Mouse (Mus musculus) left cerebral cortex, adult 8-10 months (tissue): ENCODE measurements around the gene Fam207a. TPM values are rescaled to one million over a fixed set of nuclear protein-coding genes. Genes with fewer than 3 reads are reported as not detected.

ENCODE experiments used
- DNase-seq, 2 experiments: peaks; one replicate each; pipeline ENCODE4 v3.0.0; 2022; ENCODE audit warnings: low spot score in 2 of 2
- total RNA-seq, 4 experiments: library from RNA; stranded (reverse); gene quantifications; 2 replicates each; pipeline ENCODE4 v1.2.4; 2022

Gene Fam207a
- total RNA-seq, 4 experiments from 2014 or later, result 26.6 to 32.7 (median 29.5) TPM

GRCm38 (mm10) chr10:77455251-77456010 is 60.2 kb downstream of the Fam207a start:
- DNase-seq, result no peak

- DNase-seq, result no peak
These were observed 60.8 kb downstream of the Fam207a start for GRCm38 (mm10) chr10:77454795-77455194.

DNA sequence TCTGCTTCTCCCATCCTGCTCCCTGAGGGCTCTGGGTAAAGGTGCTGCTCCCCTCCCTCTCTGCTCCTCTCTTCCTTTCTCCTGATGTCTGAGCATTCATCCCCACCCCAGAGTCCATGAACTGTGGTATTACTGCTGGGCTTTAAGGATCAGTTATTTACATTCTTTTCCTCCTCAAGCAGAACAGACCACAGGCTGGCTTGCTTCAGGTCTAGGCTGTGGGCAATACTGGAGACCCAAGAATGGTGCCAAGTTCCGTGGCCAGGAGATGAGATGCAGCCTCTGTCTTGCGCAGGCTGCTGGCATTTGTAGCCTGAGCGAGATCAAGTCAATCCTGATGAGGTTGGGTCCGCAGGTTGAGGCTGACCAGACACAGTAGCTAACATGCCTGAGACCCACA is 63.8 kb downstream of the Fam207a start:
- DNase-seq, result no peak

DNA sequence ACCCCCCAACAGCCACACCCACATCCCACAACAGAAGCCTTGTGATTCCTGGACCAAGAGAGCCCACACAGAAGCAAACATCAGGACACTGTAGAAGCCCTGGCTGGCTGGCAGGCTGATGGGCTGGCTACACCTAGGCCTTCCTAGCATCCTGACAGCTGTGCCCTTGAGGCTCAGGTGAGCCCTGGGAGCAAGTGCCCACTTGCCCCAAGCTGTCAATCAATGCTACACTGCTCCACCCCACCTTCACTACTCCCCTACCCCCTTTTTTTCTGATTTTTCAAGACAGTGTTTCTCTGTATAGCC is 65.5 kb downstream of the Fam207a start:
- DNase-seq, result no peak

DNA sequence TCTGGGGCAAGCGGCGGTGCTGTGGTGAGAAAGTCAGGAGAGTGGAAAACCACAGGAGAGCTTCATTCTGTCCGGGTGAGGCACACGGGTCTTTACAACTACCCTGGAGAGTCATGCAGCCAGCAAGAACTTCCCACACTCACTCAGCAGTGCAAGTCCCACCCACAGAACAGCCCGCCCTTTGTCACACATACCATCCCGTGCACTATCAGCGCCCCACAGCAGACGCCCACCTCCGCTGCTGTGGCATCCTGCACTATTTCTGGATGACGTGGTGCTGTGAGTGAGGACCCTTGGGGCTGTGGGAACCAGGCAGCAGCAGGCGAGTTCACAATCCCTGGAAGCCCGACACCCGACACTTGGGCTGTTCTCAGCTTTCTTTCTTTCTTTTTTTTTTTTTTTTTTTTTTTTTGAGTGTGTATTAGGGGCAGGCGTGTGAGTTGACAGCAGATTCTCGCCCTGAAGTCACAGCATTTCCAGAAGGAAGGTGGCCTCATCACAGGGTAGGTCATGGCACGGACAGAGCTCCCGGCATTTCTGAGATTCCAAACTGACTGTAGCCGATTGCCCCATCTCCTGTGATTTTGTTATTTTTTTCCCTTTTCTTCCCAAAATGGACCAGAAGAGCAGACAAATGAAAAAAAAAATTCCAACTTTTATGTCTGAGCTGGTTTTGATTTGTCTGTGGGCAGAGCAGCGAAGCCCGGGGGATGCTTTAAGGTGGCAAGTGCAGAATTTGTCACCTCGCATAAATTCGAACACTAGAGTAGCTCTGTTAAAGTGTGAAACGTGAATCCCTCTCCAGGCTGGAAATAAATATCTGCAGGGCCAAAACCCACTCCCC is 66.0 kb downstream of the Fam207a start:
- peak in 1 of 2 experiments; percentile 48 for DNase-seq

DNA sequence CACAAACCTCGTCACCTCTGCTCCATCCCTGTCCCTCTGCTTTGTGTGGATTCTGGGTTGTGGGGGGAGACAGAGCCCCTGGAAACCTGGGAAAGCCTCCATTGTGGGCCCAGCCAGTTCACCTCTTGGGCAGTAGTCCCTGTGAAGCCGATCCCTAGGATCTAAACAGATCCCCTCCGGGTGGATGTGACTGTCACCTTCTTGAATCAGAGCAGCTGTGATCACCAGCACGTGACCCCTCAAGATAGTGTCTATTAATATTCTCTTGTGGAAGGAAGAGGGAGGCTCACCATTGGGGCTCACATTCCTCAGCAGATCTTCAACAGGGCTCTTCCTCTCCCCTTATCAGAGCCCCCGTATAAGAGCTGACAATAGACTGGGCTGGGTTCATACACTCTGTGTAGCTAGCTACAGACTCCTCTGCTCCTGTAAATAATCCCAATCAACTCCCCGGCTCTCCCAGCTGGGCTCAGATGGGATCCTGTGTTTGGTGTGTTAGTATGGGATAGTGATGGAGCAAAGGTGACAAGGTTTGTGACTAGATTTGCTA is 66.8 kb downstream of the Fam207a start:
- DNase-seq, result no peak

DNA sequence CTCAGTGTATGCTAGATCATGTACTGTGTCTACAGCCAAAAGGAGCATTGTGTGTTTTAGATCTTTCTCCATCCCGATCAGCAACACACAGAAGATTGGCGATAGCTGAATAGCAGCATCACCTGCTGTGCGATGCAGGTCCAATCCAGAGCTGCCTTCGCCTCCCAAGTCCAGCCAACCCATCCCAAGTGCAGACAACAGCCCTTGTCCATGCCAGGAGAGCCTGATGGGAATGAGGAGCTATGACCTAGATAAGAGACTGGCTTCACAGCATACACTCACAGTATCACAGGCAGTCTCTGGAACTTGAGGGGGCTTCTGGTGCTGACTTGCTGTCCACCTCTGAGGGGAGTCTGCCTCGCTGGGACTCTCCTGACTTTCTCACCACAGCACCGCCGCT is 67.4 kb downstream of the Fam207a start:
- DNase-seq, result no peak

GRCm38 (mm10) chr10:77447755-77448154 is 67.8 kb downstream of the Fam207a start:
- no peak for DNase-seq

DNA sequence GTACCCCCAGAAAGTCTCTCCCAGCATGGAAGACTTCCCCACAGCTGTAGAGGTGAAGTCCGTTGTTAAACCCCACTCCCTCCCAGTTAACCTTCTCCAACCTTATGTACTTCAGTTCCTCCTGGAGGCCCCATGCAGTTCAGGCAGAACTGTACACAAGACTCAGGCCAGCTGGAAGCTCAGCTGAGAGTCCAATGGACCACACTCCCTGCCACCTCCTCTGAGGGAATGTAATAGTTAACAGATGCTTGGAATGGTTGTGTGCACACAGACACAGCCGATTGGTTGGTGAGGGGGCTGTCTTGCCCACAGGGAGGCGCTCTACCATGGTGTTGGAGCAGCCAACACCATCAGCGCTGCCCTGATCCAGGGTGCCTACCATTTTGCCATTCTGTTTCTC is 73.3 kb downstream of the Fam207a start:
- no peak for DNase-seq

DNA sequence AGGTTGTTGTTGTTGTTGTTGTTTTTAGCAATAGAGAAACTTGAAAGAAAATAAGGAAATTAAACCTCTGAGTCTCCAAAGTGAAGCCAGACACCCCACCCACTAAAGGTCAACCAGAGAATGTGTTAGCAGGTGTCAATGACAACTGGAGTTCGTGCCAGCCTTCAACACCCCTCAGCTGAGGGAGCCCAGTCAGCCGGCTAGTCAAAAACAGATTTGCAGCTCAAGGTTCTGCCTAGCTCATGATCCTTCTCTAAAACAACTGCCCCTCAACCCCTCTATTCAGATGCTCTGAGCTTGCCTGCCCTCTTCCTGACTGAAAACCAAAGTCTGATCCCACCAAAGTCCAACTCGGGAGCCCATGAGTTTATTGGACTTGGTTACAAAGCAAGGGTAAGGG is 73.8 kb downstream of the Fam207a start:
- no peak for DNase-seq

DNA sequence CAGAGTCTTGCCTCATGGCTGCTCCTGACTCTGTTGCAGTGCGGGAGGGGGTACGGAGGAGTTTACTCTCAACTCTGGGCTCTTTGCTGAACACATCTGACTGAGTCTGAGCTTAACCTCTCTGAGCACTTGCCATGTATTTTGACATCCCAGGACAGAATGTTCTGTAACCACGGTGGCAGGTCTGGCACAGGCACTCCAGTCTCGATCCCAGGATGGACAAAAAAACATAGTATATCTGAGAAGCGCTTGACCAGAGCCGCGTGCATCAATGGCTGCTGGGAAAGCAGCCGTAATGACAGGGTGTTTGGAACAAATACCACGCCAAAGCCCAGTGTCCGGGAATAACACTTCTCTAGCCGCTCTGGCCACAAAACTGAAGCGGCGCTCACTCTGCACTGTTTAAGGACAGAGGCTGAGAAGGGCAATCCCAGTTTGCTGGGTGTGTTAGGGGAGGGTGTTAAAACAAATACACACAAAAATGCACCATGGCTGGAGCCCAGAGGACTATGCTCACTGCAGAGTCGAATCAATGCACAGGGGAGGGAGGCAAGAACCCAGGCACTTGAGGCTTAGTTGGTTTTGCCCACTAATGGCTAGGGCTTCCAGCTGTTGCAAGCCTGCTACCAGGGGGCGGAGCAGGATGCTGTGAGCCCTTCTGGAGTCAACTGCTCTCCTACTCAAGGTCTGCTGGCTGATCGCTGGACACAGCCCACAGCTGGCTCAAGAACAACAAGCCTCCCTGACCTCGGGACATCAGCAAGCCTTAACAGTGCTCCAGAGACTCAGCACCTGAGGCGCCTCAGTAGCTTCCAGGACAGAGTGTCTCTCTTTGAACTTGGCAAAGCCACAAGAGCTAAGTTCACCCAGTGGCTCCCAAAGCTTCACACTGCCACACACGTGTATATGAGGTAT is 74.5 kb downstream of the Fam207a start:
- no peak for DNase-seq

DNA sequence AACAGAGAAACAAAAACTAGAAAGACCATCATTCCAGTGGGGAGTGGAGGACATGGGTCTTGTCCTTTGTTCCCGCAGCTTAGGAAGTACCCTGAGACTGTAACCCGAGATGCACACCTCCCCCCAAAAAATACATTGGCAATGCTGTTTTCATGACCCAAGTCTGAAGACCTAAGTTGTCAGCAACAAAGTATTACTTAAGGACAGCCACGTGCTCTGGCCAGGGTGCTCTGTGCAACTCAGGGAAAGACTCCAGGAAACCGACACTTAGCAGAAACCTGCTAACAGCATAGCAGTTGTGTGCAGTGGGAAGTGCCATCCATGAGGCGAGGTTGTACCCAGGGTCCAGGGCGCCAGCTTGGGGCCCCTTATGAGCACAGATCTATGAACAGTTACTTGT is 75.3 kb downstream of the Fam207a start:
- DNase-seq, result no peak

- DNase-seq, result no peak
These were observed 76.6 kb downstream of the Fam207a start for GRCm38 (mm10) chr10:77439026-77439425.

GRCm38 (mm10) chr10:77438021-77438420 is 77.6 kb downstream of the Fam207a start:
- no peak for DNase-seq

Other genes with a start within 250 kb of the Fam207a start
- gene Adarb1, start 97.5 kb downstream of the Fam207a start, total RNA-seq, result 100 to 1,000 TPM; 130 to 141 (median 135) TPM
- gene Itgb2, start 14.5 kb upstream of the Fam207a start, total RNA-seq, result 10 to 100 TPM in 2 of 4 experiments, 1 to 10 TPM in 2; 3.8 to 20.4 (median 8.9) TPM
- 10 to 100 TPM; 80.9 to 92.5 (median 89.4) TPM for gene Pttg1ip, start 65.9 kb upstream of the Fam207a start, total RNA-seq
- gene Sumo3, start 90.3 kb upstream of the Fam207a start, total RNA-seq, result 100 to 1,000 TPM; 172 to 216 (median 192) TPM
- 10 to 100 TPM; 17.1 to 31.9 (median 23.8) TPM for gene Gm49325, start 90.4 kb upstream of the Fam207a start, total RNA-seq
- gene Ube2g2, start 106.5 kb upstream of the Fam207a start, total RNA-seq, result 10 to 100 TPM; 44.8 to 51.1 (median 49.0) TPM
- 1 to 10 TPM in 1 of 4 experiments, under 1 TPM in 3; 0.35 to 1.1 (median 0.74) TPM for gene Tspear, start 170.8 kb upstream of the Fam207a start, total RNA-seq
- not detected for gene Gm19402, start 175.0 kb upstream of the Fam207a start, total RNA-seq
- gene Gm9508, start 181.4 kb upstream of the Fam207a start, total RNA-seq, result not detected
- not detected for gene Gm10272, start 190.8 kb upstream of the Fam207a start, total RNA-seq
- gene Gm10024, start 195.7 kb upstream of the Fam207a start, total RNA-seq, result not detected
- not detected for gene Gm10142, start 200.0 kb upstream of the Fam207a start, total RNA-seq
- not detected for gene Krtap12-1, start 204.8 kb upstream of the Fam207a start, total RNA-seq
- not detected for gene Gm10100, start 210.7 kb upstream of the Fam207a start, total RNA-seq
- gene Gm18596, start 226.9 kb upstream of the Fam207a start, total RNA-seq, result not detected
- not detected for gene Gm9736, start 235.6 kb upstream of the Fam207a start, total RNA-seq
- gene Gm3233, start 243.9 kb upstream of the Fam207a start, total RNA-seq, result not detected